Mouse (Mus musculus) intestine, embryonic 14.5 days (tissue): Measurements from ENCODE around the gene Erc2. TPM values are rescaled to one million over a fixed set of nuclear protein-coding genes. Genes with fewer than 3 reads are reported as not detected.

ENCODE experiments used
- ATAC-seq: fragments of 200-750 bp; cut with Nextera tagmentation; replicated peaks from 2 replicates; pipeline ENCODE4 v1.8.0; 2017; ENCODE audit warnings: low read depth, moderate number of reproducible peaks, moderate TSS enrichment, moderate library complexity; ENCODE audit not compliant: low FRiP score, low TSS enrichment
- DNase-seq: peaks from one replicate; pipeline ENCODE4 v3.0.0-alpha.2; 2018; ENCODE audit warnings: low spot score
- H3K27ac ChIP-seq: fragments of 300-500 bp; sonication (generic); 2 replicates; pipeline ENCODE4 v1.5.1; 2014; ENCODE audit warnings: low read depth, mild to moderate bottlenecking, control low read depth
- H3K27me3 ChIP-seq: fragments of 300-500 bp; sonication (generic); replicated peaks from 2 replicates; pipeline ENCODE4 v1.6.1; 2014; ENCODE audit warnings: low read length, control low read depth; ENCODE audit not compliant: control insufficient read depth, insufficient read depth
- H3K36me3 ChIP-seq: fragments of 300-500 bp; sonication (generic); 2 replicates; pipeline ENCODE4 v1.6.1; 2014; ENCODE audit warnings: low read length, control low read depth; ENCODE audit not compliant: control insufficient read depth, insufficient read depth
- H3K4me1 ChIP-seq: fragments of 300-500 bp; sonication (generic); replicated peaks from 2 replicates; pipeline ENCODE4 v1.6.1; 2014; ENCODE audit warnings: low read length, control low read depth, mixed read lengths; ENCODE audit not compliant: control insufficient read depth, insufficient read depth
- H3K4me2 ChIP-seq: fragments of 300-500 bp; sonication (generic); 2 replicates; pipeline ENCODE4 v1.6.1; 2014; ENCODE audit warnings: low read length
- H3K4me3 ChIP-seq: fragments of 300-500 bp; sonication (generic); 2 replicates; pipeline ENCODE4 v1.5.1; 2014; ENCODE audit warnings: low read depth, low read length, control low read depth, mixed read lengths
- H3K9ac ChIP-seq: fragments of 300-500 bp; sonication (generic); 2 replicates; pipeline ENCODE4 v1.6.1; 2014; ENCODE audit warnings: mild to moderate bottlenecking, low read length
- H3K9me3 ChIP-seq: fragments of 300-500 bp; sonication (generic); 2 replicates; pipeline ENCODE4 v1.6.1; 2016; ENCODE audit warnings: low read length, control low read depth; ENCODE audit not compliant: control insufficient read depth
- WGBS: fragments of 180-500 bp; shearing (Covaris S2); extraction: QIAGEN DNeasy Blood & Tissue Kit; methylation state at CpG from one replicate; pipeline ENCODE4 v1.1.7; 2014; 5-methylcytosine and 5-hydroxymethylcytosine counted together
- polyA plus RNA-seq: library from polyadenylated mRNA; unstranded; fragments of >200 nt; fragmentation: Nextera tagmentation; extraction: Ambion mirVana; gene quantifications from 2 replicates; pipeline ENCODE4 v1.2.1, GENCODE M21; 2014

Gene Erc2
- polyA plus RNA-seq, 1 experiment from 2014 or later: 7.8 TPM

DNA sequence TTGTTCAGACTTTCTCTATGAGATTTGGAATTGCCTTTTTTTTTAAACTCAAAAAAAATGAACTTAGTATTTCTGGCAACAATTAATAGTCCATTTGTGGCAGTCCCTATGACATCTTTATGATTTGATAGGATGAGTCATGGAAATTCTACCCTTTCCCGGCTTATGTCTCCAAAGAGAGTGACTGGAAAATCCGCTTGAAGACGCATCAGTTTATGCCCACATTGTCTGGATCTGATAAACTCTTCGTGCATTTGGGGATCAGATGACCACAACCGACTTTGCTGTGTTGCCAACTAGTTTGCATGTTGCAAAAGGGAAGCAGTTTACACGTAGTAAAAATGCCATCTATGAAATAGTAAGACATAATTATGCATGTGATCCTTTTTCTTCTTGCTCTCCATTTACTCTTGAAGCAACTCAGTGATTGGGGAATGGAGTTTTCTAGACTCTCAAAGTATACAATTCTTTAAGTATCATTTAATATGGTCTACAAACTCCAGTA, 215.4 kb downstream of the Erc2 start:
- H3K4me3 ChIP-seq: no peak overlapping the region
- no peaks in the 10 kb centered on the region for H3K36me3 ChIP-seq
- 81% methylated on average over 6 of the region's 6 CpGs for WGBS
- no peaks in the 10 kb centered on the region for H3K9me3 ChIP-seq
- no peaks in the 10 kb centered on the region for H3K4me1 ChIP-seq
- ATAC-seq: no peak
- no peak overlapping the region for H3K4me2 ChIP-seq
- H3K27me3 ChIP-seq: no peaks in the 10 kb centered on the region
- H3K9ac ChIP-seq: no peak overlapping the region
- H3K27ac ChIP-seq: no peak overlapping the region
- no peak for DNase-seq

DNA sequence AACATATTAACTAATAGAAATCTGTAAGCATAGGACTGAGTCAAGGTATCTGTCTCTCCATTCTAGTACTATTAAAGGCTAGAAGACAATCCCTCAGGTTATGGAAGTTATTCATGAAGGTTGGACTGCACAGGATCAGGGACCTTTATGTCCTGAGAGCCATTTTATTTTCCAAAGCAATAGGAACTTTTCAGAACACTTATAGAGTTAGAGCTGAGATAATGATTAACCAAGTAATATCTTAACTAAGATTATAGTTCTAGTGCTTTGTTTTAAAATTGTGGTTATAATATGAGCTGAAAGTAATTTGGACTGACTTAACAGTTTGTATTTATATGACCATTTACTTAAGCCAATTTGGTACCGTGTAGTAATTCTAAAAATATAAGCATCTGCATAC, 217.9 kb downstream of the Erc2 start:
- H3K36me3 ChIP-seq: no peaks in the 10 kb centered on the region
- ATAC-seq (no peak), DNase-seq (no peak)
- H3K4me1 ChIP-seq: no peaks in the 10 kb centered on the region
- H3K9me3 ChIP-seq: no peaks in the 10 kb centered on the region
- no peak overlapping the region for H3K4me3 ChIP-seq
- no peak overlapping the region for H3K4me2 ChIP-seq
- no peak overlapping the region for H3K27ac ChIP-seq
- H3K27me3 ChIP-seq: no peaks in the 10 kb centered on the region
- WGBS: 79% methylated on average over 1 of the region's 1 CpGs
- H3K9ac ChIP-seq: no peak overlapping the region

DNA sequence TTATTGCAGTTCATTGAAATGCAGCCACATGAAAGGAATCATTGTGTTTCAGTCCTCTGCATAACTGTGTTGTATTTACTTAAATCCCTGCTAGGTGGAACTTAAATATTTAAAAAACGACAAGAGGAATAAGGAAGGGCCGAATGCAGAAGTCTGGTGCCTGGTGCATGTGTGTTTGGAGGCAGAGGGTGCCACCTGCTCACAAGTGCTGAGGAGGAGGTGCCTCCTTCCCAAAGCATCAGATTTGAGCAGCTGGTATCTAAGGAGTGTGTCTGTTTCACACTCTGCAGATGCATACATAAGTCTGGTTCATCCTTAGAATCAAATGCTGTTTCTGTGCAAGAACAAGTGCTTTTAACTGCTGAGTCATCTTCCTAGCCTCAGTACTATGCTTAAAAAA, 224.6 kb downstream of the Erc2 start:
- H3K9me3 ChIP-seq: no peaks in the 10 kb centered on the region
- ATAC-seq: no peak
- WGBS: 41% methylated on average over 2 of the region's 2 CpGs

DNA sequence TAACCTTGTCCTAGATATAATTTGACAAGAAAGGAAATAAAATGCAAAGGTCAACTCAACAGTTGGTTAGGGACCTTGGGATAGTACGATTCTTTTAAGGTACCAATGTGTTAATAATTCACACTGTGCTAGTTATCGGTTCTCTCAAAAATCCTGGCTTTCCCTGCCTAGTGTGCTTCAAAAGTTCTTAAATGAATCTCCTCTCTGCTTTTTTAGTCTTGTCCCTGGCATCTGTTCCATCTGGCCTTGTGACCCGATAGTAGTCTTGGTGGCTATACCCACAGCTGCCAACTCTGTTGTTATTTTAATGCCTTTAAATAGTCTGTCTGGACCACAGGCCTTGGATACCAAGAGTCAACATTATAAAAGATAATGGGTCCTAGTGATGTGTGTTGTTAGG, 225.1 kb downstream of the Erc2 start:
- no peak overlapping the region for H3K4me3 ChIP-seq
- DNase-seq (no peak), ATAC-seq (no peak)
- H3K27ac ChIP-seq: no peak overlapping the region
- no peaks in the 10 kb centered on the region for H3K36me3 ChIP-seq
- H3K4me1 ChIP-seq: no peaks in the 10 kb centered on the region
- WGBS: 74% methylated on average over 3 of the region's 3 CpGs
- no peak overlapping the region for H3K4me2 ChIP-seq
- no peaks in the 10 kb centered on the region for H3K9me3 ChIP-seq
- no peak overlapping the region for H3K9ac ChIP-seq
- no peaks in the 10 kb centered on the region for H3K27me3 ChIP-seq

More for the DNA sequence above, 224.6 kb downstream of the Erc2 start:
- no peak overlapping the region for H3K27ac ChIP-seq
- H3K4me1 ChIP-seq: no peaks in the 10 kb centered on the region
- no peak overlapping the region for H3K4me3 ChIP-seq
- no peak overlapping the region for H3K9ac ChIP-seq
- no peak overlapping the region for H3K4me2 ChIP-seq
- no peaks in the 10 kb centered on the region for H3K27me3 ChIP-seq
- H3K36me3 ChIP-seq: no peaks in the 10 kb centered on the region
- no peak for DNase-seq

DNA sequence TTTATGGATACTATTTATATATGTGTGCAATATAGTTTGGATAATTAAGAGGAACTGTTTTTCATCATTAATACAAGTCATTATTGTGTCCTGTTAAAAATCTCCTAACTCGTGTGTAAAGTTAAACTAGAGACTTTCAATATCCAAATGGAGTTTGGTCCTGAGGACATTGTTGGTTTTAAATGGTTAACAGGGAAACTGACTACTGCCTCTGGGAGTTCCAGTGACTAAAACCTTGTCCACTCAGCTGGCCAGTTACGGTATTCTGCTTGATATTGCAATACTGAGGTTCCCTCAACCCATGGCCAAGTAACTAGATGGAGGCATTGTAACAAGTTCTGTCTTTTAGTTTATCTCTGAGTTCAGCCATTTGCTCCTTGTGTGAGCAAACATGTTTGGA, 229.0 kb downstream of the Erc2 start:
- WGBS: 77% methylated on average over 2 of the region's 2 CpGs
- H3K9me3 ChIP-seq: no peaks in the 10 kb centered on the region
- no peaks in the 10 kb centered on the region for H3K36me3 ChIP-seq
- H3K4me3 ChIP-seq: no peak overlapping the region
- H3K9ac ChIP-seq: no peak overlapping the region
- no peaks in the 10 kb centered on the region for H3K4me1 ChIP-seq
- H3K4me2 ChIP-seq: no peak overlapping the region
- no peak for ATAC-seq
- no peaks in the 10 kb centered on the region for H3K27me3 ChIP-seq
- no peak overlapping the region for H3K27ac ChIP-seq
- DNase-seq: no peak

DNA sequence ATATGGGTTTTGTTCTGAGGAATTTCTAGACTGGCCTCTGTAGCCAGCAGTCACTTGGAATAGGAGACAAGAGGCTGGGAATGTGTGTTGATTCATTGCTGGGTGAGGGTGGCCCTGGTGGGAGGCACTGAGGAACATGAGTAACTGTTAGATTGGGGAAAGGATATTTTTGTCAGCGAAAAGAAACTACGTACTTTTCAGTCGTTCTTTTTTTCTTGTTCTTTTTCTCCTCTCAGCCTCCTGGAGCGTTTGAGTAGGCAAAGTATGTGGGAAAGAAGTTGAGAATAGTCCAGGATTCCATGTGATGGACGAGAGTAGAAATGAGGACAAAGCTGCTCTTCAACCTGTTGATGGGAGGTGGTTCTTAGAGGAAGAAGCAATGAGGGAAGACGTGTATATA, 230.4 kb downstream of the Erc2 start:
- no peak for ATAC-seq
- Histone ChIP-seq H3K9ac (no peak overlapping the region), H3K4me3 (no peak overlapping the region), H3K36me3 (no peaks in the 10 kb centered on the region), H3K9me3 (no peaks in the 10 kb centered on the region), H3K4me1 (no peaks in the 10 kb centered on the region), H3K4me2 (no peak overlapping the region), H3K27me3 (no peaks in the 10 kb centered on the region), H3K27ac (no peak overlapping the region)
- 84% methylated on average over 6 of the region's 6 CpGs for WGBS
- DNase-seq: no peak

DNA sequence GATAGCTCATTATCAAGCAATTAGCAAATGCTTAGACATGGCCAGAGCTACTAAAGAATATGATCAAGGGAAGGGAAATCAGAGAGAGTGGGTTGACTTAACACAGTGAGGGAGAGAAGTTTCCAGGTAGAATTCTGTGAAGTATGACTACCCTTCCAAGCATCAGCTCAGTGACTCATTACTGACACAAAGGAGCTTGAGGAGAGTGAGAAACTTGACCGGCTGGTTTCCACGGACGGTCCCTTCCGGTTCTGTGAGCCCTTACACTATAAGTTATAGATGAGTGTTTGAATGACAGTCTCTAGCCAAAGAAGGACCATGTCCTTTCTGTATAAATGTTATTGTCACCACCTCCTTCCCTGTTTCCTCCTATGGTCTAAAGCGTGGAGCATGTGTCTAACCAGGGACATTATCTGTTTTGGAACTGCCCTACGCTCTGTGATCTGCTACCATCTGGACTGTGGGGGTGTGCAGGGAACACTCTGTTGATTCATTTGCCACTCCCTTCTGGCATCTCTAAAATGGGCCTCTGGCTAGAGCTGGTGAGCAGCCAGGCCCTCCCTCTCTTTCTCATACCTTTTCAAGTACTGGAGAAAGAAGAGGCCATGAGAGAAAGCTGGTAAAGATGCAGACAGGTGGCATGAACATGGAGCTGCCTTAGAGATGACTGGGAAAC, 238.3 kb downstream of the Erc2 start:
- H3K27me3 ChIP-seq: no peaks in the 10 kb centered on the region
- no peak overlapping the region for H3K4me2 ChIP-seq
- no peak overlapping the region for H3K27ac ChIP-seq
- H3K4me1 ChIP-seq: no peaks in the 10 kb centered on the region
- H3K9ac ChIP-seq: no peak overlapping the region
- no peak overlapping the region for H3K4me3 ChIP-seq
- WGBS: 90% methylated on average over 6 of the region's 6 CpGs
- no peaks in the 10 kb centered on the region for H3K9me3 ChIP-seq
- DNase-seq: no peak
- no peak for ATAC-seq
- H3K36me3 ChIP-seq: no peaks in the 10 kb centered on the region

DNA sequence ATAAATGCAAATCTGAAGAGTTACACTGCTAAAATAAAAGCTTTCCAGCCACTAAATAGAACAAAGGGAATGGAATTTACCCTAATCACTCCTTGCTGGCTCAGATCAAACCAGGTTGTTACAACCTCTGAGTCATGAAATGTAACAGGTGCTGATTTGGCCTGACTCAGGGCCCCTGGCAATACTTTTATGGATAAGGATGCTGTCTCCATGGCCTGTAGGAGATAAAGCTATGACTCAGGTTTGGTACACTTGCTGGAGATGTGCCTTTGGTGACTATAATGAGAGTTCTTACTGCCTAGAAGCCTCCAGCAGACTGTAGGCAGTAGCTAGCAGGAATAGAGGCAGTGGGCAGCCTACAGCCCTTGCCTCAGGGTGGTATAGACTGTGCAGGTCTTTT, 240.1 kb downstream of the Erc2 start:
- DNase-seq: no peak
- no peaks in the 10 kb centered on the region for H3K36me3 ChIP-seq
- no peak overlapping the region for H3K4me2 ChIP-seq
- no peak overlapping the region for H3K27ac ChIP-seq
- no peaks in the 10 kb centered on the region for H3K4me1 ChIP-seq
- H3K4me3 ChIP-seq: no peak overlapping the region
- no peak for ATAC-seq
- H3K9ac ChIP-seq: no peak overlapping the region
- no peaks in the 10 kb centered on the region for H3K9me3 ChIP-seq
- H3K27me3 ChIP-seq: no peaks in the 10 kb centered on the region

DNA sequence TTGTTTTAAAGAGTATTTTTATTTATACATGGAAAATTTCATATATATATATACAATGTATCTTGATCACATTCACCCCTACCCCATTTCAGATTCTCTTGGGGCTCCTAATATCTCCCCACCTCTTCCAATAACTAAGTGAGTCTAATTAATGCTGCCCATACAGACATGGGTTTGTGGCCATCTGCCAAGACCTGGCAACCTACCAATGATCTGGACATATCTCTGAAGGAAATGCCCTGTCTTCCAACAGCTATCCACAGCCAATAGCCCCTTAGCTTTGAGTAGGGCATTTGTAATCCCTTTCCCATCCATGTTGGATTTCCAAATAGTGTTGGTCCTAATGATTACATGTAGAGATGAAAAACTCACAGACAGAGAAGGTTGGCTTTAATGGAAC, 245.2 kb downstream of the Erc2 start:
- Histone ChIP-seq H3K9ac (no peak overlapping the region), H3K27me3 (no peaks in the 10 kb centered on the region), H3K9me3 (no peaks in the 10 kb centered on the region), H3K4me1 (no peaks in the 10 kb centered on the region), H3K4me2 (no peak overlapping the region), H3K27ac (no peak overlapping the region), H3K4me3 (no peak overlapping the region), H3K36me3 (no peaks in the 10 kb centered on the region)
- no peak for ATAC-seq
- no peak for DNase-seq
